Mouse (Mus musculus) midbrain, embryonic 10.5 days (tissue): Measurements from ENCODE around the gene Bace2. TPM values are rescaled to one million over a fixed set of nuclear protein-coding genes. Genes with fewer than 3 reads are reported as not detected.

Experiments used
- polyA plus RNA-seq: library from polyadenylated mRNA; unstranded; fragments of >200 nt; fragmentation: Nextera tagmentation; extraction: Ambion mirVana; gene quantifications from 2 replicates; pipeline ENCODE4 v1.2.1, GENCODE M21; 2016

The Bace2 gene
- polyA plus RNA-seq, 1 experiment from 2014 or later = 1.1 TPM

Other genes with a start within 250 kb of the Bace2 start
- gene Dscam, start 186.0 kb upstream of the Bace2 start, polyA plus RNA-seq = 0.46 and 1.5 TPM in 2 replicates
- gene Mx1, start 106.2 kb downstream of the Bace2 start, polyA plus RNA-seq = 0.16 TPM in 1 of 2 replicates, not detected in the other
- not detected in 2 replicates for gene Fam3b, start 158.1 kb downstream of the Bace2 start, polyA plus RNA-seq